Mouse (Mus musculus) intestine, postnatal 0 days (tissue): ENCODE data around the gene Olfr1404. TPM values are rescaled to one million over a fixed set of nuclear protein-coding genes. Genes with fewer than 3 reads are reported as not detected.
"Not testable (repeated sequence)": the region's sequence is repeated elsewhere in the genome, so short reads cannot be mapped to it uniquely, and the experiment has no call there.

Source experiments
- ATAC-seq: fragments of 200-750 bp; cut with Nextera tagmentation; 2 replicates; pipeline ENCODE4 v1.8.0; 2017; ENCODE audit warnings: mild to moderate bottlenecking, moderate TSS enrichment, moderate library complexity
- H3K27ac ChIP-seq: fragments of 300-500 bp; sonication (generic); 2 replicates; pipeline ENCODE4 v1.5.1; 2014; ENCODE audit warnings: mild to moderate bottlenecking, low read depth, low read length, moderate library complexity
- H3K27me3 ChIP-seq: fragments of 300-500 bp; sonication (generic); replicated peaks from 2 replicates; pipeline ENCODE4 v1.6.1; 2014; ENCODE audit warnings: low read length, mixed read lengths; ENCODE audit not compliant: control insufficient read depth, insufficient read depth
- H3K36me3 ChIP-seq: fragments of 300-500 bp; sonication (generic); 2 replicates; pipeline ENCODE4 v1.6.1; 2014; ENCODE audit warnings: mild to moderate bottlenecking, moderate library complexity; ENCODE audit not compliant: control insufficient read depth, insufficient read depth
- H3K4me1 ChIP-seq: fragments of 300-500 bp; sonication (generic); replicated peaks from 2 replicates; pipeline ENCODE4 v1.6.1; 2014; ENCODE audit warnings: antibody characterized with exemption, low read length, mixed read lengths; ENCODE audit not compliant: control insufficient read depth, insufficient read depth
- H3K4me2 ChIP-seq: fragments of 300-500 bp; sonication (generic); replicated peaks from 2 replicates; pipeline ENCODE4 v1.6.1; 2014; ENCODE audit warnings: low read depth, mild to moderate bottlenecking, moderate library complexity
- H3K4me3 ChIP-seq: fragments of 300-500 bp; sonication (generic); 2 replicates; pipeline ENCODE4 v1.5.1; 2014; ENCODE audit warnings: low read depth, low read length
- H3K9ac ChIP-seq: fragments of 300-500 bp; sonication (generic); 2 replicates; pipeline ENCODE4 v1.6.1; 2014; ENCODE audit warnings: mild to moderate bottlenecking, low read depth, low read length
- H3K9me3 ChIP-seq: fragments of 300-500 bp; sonication (generic); 2 replicates; pipeline ENCODE4 v1.6.1; 2016; ENCODE audit warnings: mixed run types; ENCODE audit not compliant: control insufficient read depth
- CTCF ChIP-seq: sonication (generic); IDR thresholded peaks from 2 replicates; pipeline ENCODE4 v1.5.1; 2016; ENCODE audit warnings: low read depth, mild to moderate bottlenecking, control low read depth, antibody characterized with exemption, moderate library complexity
- WGBS: fragments of 180-500 bp; shearing (Covaris S2); extraction: QIAGEN DNeasy Blood & Tissue Kit; methylation state at CpG from one replicate; pipeline ENCODE4 v1.1.7; 2014; 5-methylcytosine and 5-hydroxymethylcytosine counted together
- polyA plus RNA-seq: library from polyadenylated mRNA; unstranded; fragments of >200 nt; fragmentation: Nextera tagmentation; extraction: Ambion mirVana; gene quantifications from 2 replicates; pipeline ENCODE4 v1.2.1, GENCODE M21; 2015

Olfr1404 gene
- polyA plus RNA-seq, 1 experiment from 2014 or later = not detected

- Histone ChIP-seq H3K27me3 (no peaks in the 10 kb centered on the region), H3K4me3 (no peak overlapping the region), H3K9me3 (no peaks in the 10 kb centered on the region), H3K4me1 (no peaks in the 10 kb centered on the region), H3K9ac (no peak overlapping the region), H3K36me3 (no peaks in the 10 kb centered on the region), H3K27ac (no peak overlapping the region), H3K4me2 (no peak overlapping the region)
- 82% methylated on average over 3 of the region's 3 CpGs for WGBS
- TF ChIP-seq CTCF = no peak
- ATAC-seq = no peak
Observed at GRCm38 (mm10) chr1:173216481-173216880, 4.3 kb downstream of the Olfr1404 start.

- H3K4me2 ChIP-seq = no peak within 1 kb of the TSS
- no peak for ATAC-seq
- H3K36me3 ChIP-seq = no peaks in the 10 kb centered on the region
- no peak within 1 kb of the TSS for H3K27ac ChIP-seq
- no peak within 1 kb of the TSS for H3K4me3 ChIP-seq
- TF ChIP-seq CTCF = no peak
- H3K27me3 ChIP-seq = no peaks in the 10 kb centered on the region
- 74% methylated on average over 2 of the region's 2 CpGs for WGBS
- no peak within 1 kb of the TSS for H3K9ac ChIP-seq
- no peaks in the 10 kb centered on the region for H3K9me3 ChIP-seq
- no peaks in the 10 kb centered on the region for H3K4me1 ChIP-seq
Observed at GRCm38 (mm10) chr1:173227081-173227480, 14.9 kb downstream of the Olfr1404 start, which contains the start of gene Fcer1a. Gene Fcer1a (minus strand): TSS chr1:173227214.

DNA sequence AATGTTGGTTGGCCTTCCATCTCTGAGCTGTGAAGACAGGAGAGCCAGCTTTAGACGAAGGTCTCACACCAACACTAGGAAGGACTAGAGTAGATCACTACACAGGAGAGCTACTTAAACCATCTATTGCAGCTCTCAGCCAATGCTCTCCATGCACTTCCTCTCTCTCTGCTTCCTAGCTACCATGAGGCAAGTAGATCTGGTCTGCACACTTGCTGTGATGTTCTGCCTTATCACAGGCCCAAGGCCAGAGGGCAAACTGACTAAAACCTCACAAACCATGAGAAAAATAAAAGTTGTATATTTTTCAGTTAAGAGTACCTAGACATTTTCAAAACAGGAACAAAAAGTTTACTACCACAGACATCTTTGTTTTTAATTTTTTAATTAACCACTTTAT is 24.8 kb downstream of the Olfr1404 start:
- H3K9me3 ChIP-seq = not testable (repeated sequence)

GRCm38 (mm10) chr1:173249888-173250287 is 37.7 kb downstream of the Olfr1404 start:
- Histone ChIP-seq H3K9me3 (no peaks in the 10 kb centered on the region), H3K4me1 (no peaks in the 10 kb centered on the region), H3K36me3 (no peaks in the 10 kb centered on the region), H3K9ac (no peak overlapping the region), H3K27me3 (no peaks in the 10 kb centered on the region), H3K4me3 (no peak overlapping the region), H3K27ac (no peak overlapping the region), H3K4me2 (no peak overlapping the region)
- no peak for TF ChIP-seq CTCF
- 43% methylated on average over 3 of the region's 3 CpGs for WGBS
- ATAC-seq = peak; percentile 81

More for the DNA sequence above, 24.8 kb downstream of the Olfr1404 start:
- H3K27ac ChIP-seq, H3K36me3 ChIP-seq, H3K27me3 ChIP-seq, H3K4me2 ChIP-seq, H3K4me1 ChIP-seq, H3K9ac ChIP-seq, ATAC-seq, H3K4me3 ChIP-seq: not testable (repeated sequence)
- 88% methylated on average over 1 of the region's 1 CpGs for WGBS

- Histone ChIP-seq H3K27ac (no peak within 1 kb of the TSS), H3K36me3 (no peaks in the 10 kb centered on the region), H3K4me3 (no peak within 1 kb of the TSS), H3K27me3 (no peaks in the 10 kb centered on the region), H3K4me2 (no peak within 1 kb of the TSS), H3K9ac (no peak within 1 kb of the TSS), H3K4me1 (no peaks in the 10 kb centered on the region), H3K9me3 (no peaks in the 10 kb centered on the region)
- ATAC-seq = no peak
- no peak for TF ChIP-seq CTCF
Observed at GRCm38 (mm10) chr1:173265701-173266100, 53.5 kb downstream of the Olfr1404 start, which contains the start of gene Olfr418. Gene Olfr418 (plus strand): TSS chr1:173266001.

Other genes with a start within 250 kb of the Olfr1404 start
- gene Olfr1408, start 75.0 kb upstream of the Olfr1404 start, polyA plus RNA-seq = not detected in 2 replicates
- not detected in 2 replicates for gene Olfr1406, start 21.8 kb upstream of the Olfr1404 start, polyA plus RNA-seq
- not detected in 2 replicates for gene Olfr218, start 14.6 kb upstream of the Olfr1404 start, polyA plus RNA-seq
- 0.25 TPM in 1 of 2 replicates, not detected in the other for gene Fcer1a, start 14.8 kb downstream of the Olfr1404 start, polyA plus RNA-seq
- not detected in 2 replicates for gene Olfr418, start 53.6 kb downstream of the Olfr1404 start, polyA plus RNA-seq
- gene Mptx2, start 65.4 kb downstream of the Olfr1404 start, polyA plus RNA-seq = 2.2 and 3.0 TPM in 2 replicates
- gene Ackr1, start 121.4 kb downstream of the Olfr1404 start, polyA plus RNA-seq = 0.66 and 1.5 TPM in 2 replicates
- gene Aim2, start 138.5 kb downstream of the Olfr1404 start, polyA plus RNA-seq = 2.0 and 3.1 TPM in 2 replicates
- 0.85 and 1.2 TPM in 2 replicates for gene Cadm3, start 155.3 kb downstream of the Olfr1404 start, polyA plus RNA-seq